Mouse (Mus musculus) spleen, adult 2 months (tissue): Measurements from ENCODE around the gene Hs6st3.

ENCODE experiments used
- CTCF ChIP-seq: fragments of 200-500 bp; IDR thresholded peaks from 2 replicates; pipeline ENCODE4 v1.5.1; 2011; ENCODE audit warnings: mild to moderate bottlenecking, inconsistent platforms; ENCODE audit not compliant: insufficient read depth, insufficient read length, insufficient replicate concordance; ENCODE audit errors: extremely low read depth
- POLR2A ChIP-seq: fragments of 200-500 bp; IDR thresholded peaks from 2 replicates; pipeline ENCODE4 v1.6.1; 2011; ENCODE audit warnings: low read depth, low read length, inconsistent platforms

DNA sequence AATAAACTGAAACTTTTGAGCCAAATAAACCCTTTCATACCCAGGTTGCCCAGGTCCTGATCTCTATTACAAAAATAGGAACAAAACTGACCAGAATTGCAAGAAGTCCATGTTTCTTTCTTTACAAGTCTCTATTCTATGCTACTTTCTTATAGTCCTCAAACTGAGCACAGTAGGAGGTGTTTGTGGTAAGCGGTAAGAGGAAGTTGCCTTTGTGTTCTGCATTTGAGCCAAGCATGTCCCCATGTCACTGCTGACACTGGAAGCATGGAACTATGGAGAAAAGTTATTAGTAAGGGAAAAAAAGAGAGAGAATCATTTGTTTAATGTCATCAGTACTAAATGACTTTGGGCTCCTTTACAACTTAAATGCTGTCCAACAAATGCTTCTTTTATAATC lies 529.3 kb downstream of the Hs6st3 start:
- no peak for TF ChIP-seq CTCF
- TF ChIP-seq POLR2A = no peak
